Mouse (Mus musculus) heart, embryonic 11.5 days (tissue): Measurements from ENCODE around the gene Fntb. TPM values are rescaled to one million over a fixed set of nuclear protein-coding genes. Genes with fewer than 3 reads are reported as not detected.
A peak's percentile ranks its signal among the peaks of the same experiment; 100 is the strongest.

ENCODE experiments used
- ATAC-seq: fragments of 200-750 bp; cut with Nextera tagmentation; replicated peaks from 2 replicates; pipeline ENCODE4 v1.8.0; 2017; ENCODE audit warnings: moderate library complexity; ENCODE audit not compliant: insufficient number of reproducible peaks, low FRiP score, low TSS enrichment
- H3K27ac ChIP-seq: fragments of 300-500 bp; sonication (generic); 2 replicates; pipeline ENCODE4 v1.5.1; 2014; ENCODE audit warnings: mild to moderate bottlenecking, low read depth, low read length
- H3K27me3 ChIP-seq: fragments of 300-500 bp; sonication (generic); 2 replicates; pipeline ENCODE4 v1.6.1; 2014; ENCODE audit warnings: mild to moderate bottlenecking, low read length, mixed read lengths; ENCODE audit not compliant: control insufficient read depth, insufficient read depth
- H3K36me3 ChIP-seq: fragments of 300-500 bp; sonication (generic); 2 replicates; pipeline ENCODE4 v1.6.1; 2014; ENCODE audit warnings: mild to moderate bottlenecking, low read length, moderate library complexity, mixed read lengths; ENCODE audit not compliant: control insufficient read depth, insufficient read depth
- H3K4me1 ChIP-seq: fragments of 300-500 bp; sonication (generic); 2 replicates; pipeline ENCODE4 v1.6.1; 2014; ENCODE audit warnings: low read length; ENCODE audit not compliant: control insufficient read depth, insufficient read depth
- H3K4me2 ChIP-seq: fragments of 300-500 bp; sonication (generic); 2 replicates; pipeline ENCODE4 v1.6.1; 2014; ENCODE audit warnings: mild to moderate bottlenecking, moderate library complexity
- H3K4me3 ChIP-seq: fragments of 300-500 bp; sonication (generic); 2 replicates; pipeline ENCODE4 v1.5.1; 2014; ENCODE audit warnings: low read depth, low read length
- H3K9ac ChIP-seq: fragments of 300-500 bp; sonication (generic); 2 replicates; pipeline ENCODE4 v1.6.1; 2014; ENCODE audit warnings: mild to moderate bottlenecking, low read depth, low read length, moderate library complexity
- H3K9me3 ChIP-seq: fragments of 300-500 bp; sonication (generic); replicated peaks from 2 replicates; pipeline ENCODE4 v1.6.1; 2016; ENCODE audit warnings: low read length; ENCODE audit not compliant: control insufficient read depth
- WGBS: fragments of 180-500 bp; shearing (Covaris S2); extraction: QIAGEN DNeasy Blood & Tissue Kit; methylation state at CpG from one replicate; pipeline ENCODE4 v1.1.7; 2014; ENCODE audit not compliant: insufficient replicate concordance; 5-methylcytosine and 5-hydroxymethylcytosine counted together
- polyA plus RNA-seq: library from polyadenylated mRNA; unstranded; fragments of >200 nt; fragmentation: Nextera tagmentation; extraction: Ambion mirVana; gene quantifications from 2 replicates; pipeline ENCODE4 v1.2.1, GENCODE M21; 2014

Fntb gene
- polyA plus RNA-seq, 1 experiment from 2014 or later: 30.7 TPM

DNA sequence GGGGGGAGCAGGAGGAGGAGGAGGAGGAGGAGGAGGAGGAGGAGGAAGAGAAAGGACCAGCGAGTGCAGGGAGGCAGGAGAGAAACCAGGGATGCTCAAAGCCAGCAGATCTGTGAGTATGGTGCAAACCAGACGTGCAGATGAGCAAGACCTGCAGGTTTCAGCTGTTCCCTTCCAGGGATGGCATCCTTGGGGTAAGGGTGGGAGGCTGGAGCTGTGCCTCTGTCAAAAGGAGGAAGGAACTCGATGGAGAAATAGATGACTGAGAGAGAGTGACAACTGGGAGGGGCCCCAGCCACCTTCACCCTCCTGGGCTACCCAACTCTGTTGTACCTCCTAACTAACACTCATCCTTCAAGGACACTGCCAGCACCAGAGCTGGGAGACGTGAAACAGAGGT lies 51.3 kb downstream of the Fntb start:
- Histone ChIP-seq H3K4me3 (no peak overlapping the region), H3K9me3 (no peaks in the 10 kb centered on the region), H3K27me3 (peaks cover 20% of the 10 kb centered on the region), H3K4me1 (0 out of 2 replicates have a peak, but pooled peaks cover 2% of the 10 kb centered on the region), H3K9ac (no peak overlapping the region), H3K36me3 (no peaks in the 10 kb centered on the region), H3K27ac (no peak overlapping the region), H3K4me2 (no peak overlapping the region)
- WGBS: 48% methylated on average over 4 of the region's 4 CpGs
- no peak for ATAC-seq

DNA sequence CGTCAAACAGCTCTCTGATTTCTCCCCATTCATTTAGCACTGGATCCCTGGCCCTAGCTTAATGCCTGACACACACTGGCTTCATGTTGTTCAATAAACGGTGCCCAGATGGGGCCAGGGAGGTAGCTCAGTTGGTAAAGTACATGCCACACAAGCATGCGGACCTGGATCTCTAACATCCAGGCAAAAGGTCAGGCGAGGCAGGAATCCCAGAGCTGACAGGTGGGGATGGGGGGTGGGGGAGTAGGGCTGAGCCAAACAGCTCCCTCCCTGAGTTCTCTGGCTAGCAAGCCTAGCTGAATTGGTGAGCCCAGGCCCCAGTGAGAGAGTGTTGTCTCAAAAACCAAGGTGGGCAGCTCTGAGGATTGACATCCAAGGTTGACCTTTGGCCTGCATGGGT lies 51.8 kb downstream of the Fntb start:
- H3K4me3 ChIP-seq: no peak overlapping the region
- H3K27ac ChIP-seq: no peak overlapping the region
- no peak overlapping the region for H3K4me2 ChIP-seq
- H3K9ac ChIP-seq: no peak overlapping the region
- ATAC-seq: no peak
- H3K27me3 ChIP-seq: peaks cover 23% of the 10 kb centered on the region
- H3K36me3 ChIP-seq: no peaks in the 10 kb centered on the region
- 56% methylated on average over 4 of the region's 4 CpGs for WGBS
- H3K9me3 ChIP-seq: no peaks in the 10 kb centered on the region
- H3K4me1 ChIP-seq: 0 out of 2 replicates have a peak, but pooled peaks cover 2% of the 10 kb centered on the region

- Histone ChIP-seq H3K27me3 (peaks cover 26% of the 10 kb centered on the region), H3K4me2 (no peak overlapping the region), H3K36me3 (no peaks in the 10 kb centered on the region), H3K4me1 (0 out of 2 replicates have a peak, but pooled peaks cover 2% of the 10 kb centered on the region), H3K27ac (no peak overlapping the region), H3K9me3 (no peaks in the 10 kb centered on the region), H3K4me3 (no peak overlapping the region), H3K9ac (no peak overlapping the region)
- 72% methylated on average over 4 of the region's 4 CpGs for WGBS
- ATAC-seq: no peak
These were observed 52.7 kb downstream of the Fntb start for GRCm38 (mm10) chr12:76818120-76818519.

GRCm38 (mm10) chr12:76818908-76819307 lies 53.5 kb downstream of the Fntb start:
- H3K4me1 ChIP-seq: 0 out of 2 replicates have a peak, but pooled peaks cover 2% of the 10 kb centered on the region

DNA sequence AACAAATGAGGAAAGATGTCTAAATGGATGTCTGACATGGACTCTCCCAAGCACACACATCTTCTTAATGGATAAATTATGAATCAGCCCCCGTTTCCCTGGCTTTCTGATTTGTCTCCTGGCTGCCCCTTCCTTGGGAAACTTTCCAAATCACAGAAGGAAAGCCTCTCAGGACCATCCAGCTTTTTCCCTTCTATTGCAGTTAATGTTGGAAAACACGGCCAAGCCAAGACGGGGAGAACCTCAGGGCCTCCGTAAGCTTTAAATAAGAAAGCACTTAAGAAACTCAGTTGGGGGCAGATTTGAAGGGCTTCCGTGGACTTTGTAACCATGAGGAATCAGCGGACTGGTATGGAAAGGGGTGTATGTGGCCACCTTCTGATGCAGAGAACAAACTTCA lies 54.4 kb downstream of the Fntb start:
- WGBS: 76% methylated on average over 6 of the region's 6 CpGs
- H3K4me1 ChIP-seq: 0 out of 2 replicates have a peak, but pooled peaks cover 2% of the 10 kb centered on the region
- H3K27ac ChIP-seq: no peak overlapping the region
- H3K4me3 ChIP-seq: no peak overlapping the region
- no peaks in the 10 kb centered on the region for H3K36me3 ChIP-seq
- ATAC-seq: no peak
- H3K4me2 ChIP-seq: no peak overlapping the region
- no peaks in the 10 kb centered on the region for H3K9me3 ChIP-seq
- peaks cover 34% of the 10 kb centered on the region for H3K27me3 ChIP-seq
- H3K9ac ChIP-seq: no peak overlapping the region

More at GRCm38 (mm10) chr12:76818908-76819307, 53.5 kb downstream of the Fntb start:
- Histone ChIP-seq H3K27me3 (peaks cover 34% of the 10 kb centered on the region), H3K36me3 (no peaks in the 10 kb centered on the region), H3K4me2 (no peak overlapping the region), H3K27ac (no peak overlapping the region), H3K9ac (no peak overlapping the region), H3K4me3 (no peak overlapping the region), H3K9me3 (no peaks in the 10 kb centered on the region)
- ATAC-seq: no peak
- 81% methylated on average over 9 of the region's 9 CpGs for WGBS

DNA sequence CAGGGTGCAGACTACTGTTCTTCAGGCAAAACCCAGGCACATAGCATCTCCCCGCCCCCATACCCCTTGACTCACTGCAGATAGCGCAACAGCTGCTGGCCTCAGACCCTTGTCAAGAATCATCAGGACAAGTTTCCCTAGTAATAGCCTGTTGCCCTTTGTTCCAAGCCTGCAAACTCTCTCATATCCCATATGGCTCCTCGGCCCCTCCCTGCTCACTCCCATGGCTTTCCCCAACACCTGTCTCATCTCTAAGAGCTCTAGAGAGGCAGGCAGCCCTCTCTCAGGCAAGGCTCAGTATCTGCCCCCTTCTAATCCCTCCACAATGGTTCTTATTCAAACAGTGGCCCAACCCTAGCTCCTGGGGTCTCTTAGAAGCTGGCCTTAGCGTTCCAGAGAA lies 55.2 kb downstream of the Fntb start:
- Histone ChIP-seq H3K9me3 (no peaks in the 10 kb centered on the region), H3K36me3 (no peaks in the 10 kb centered on the region), H3K4me2 (no peak overlapping the region), H3K27ac (no peak overlapping the region), H3K4me1 (0 out of 2 replicates have a peak, but pooled peaks cover 2% of the 10 kb centered on the region), H3K27me3 (peaks cover 34% of the 10 kb centered on the region), H3K4me3 (no peak overlapping the region), H3K9ac (peak overlapping the region; percentile 23; the same call in 1 of the 2 replicates)
- no peak for ATAC-seq
- WGBS: 40% methylated on average over 4 of the region's 4 CpGs

GRCm38 (mm10) chr12:76822002-76822650 lies 56.7 kb downstream of the Fntb start:
- Histone ChIP-seq H3K9me3 (no peaks in the 10 kb centered on the region), H3K27me3 (peaks cover 34% of the 10 kb centered on the region), H3K27ac (no peak overlapping the region), H3K4me3 (peak overlapping the region; percentile 54), H3K4me1 (0 out of 2 replicates have a peak, but pooled peaks cover 2% of the 10 kb centered on the region), H3K9ac (peak overlapping the region; percentile 64), H3K36me3 (no peaks in the 10 kb centered on the region), H3K4me2 (peak overlapping the region; percentile 86)
- under 1% methylated on average over 58 of the region's 66 CpGs for WGBS
- ATAC-seq: 0 out of 2 replicates have a peak, but pooled peaks have one; percentile 43

DNA sequence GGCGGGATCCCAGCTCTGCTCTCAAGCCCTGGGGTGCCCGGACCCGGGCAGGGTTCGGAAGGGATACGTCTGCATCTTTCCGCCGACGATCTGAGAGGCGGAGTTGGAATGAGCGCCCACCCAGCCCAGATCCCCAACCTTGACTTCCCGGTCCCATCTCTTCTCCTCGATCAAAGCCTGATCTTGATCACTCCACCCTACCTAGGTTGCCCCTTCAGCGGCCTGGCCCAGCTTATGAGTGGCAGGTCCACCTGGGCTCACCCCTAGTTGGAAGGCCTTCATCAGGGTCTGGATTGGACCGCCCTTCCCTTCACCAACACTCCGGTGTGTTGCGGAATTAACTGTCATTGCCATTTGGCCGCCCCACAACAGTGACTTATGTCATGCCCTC lies 57.3 kb downstream of the Fntb start, which contains the start of gene Rab15:
Rab15 (minus strand) TSS at position 258 of the 391 bp plus-strand sequence.
- Histone ChIP-seq H3K36me3 (no peaks in the 10 kb centered on the region), H3K9ac (peak within 1 kb of the TSS; percentile 64), H3K9me3 (no peaks in the 10 kb centered on the region), H3K27me3 (peaks cover 34% of the 10 kb centered on the region), H3K4me3 (peak within 1 kb of the TSS; percentile 54), H3K4me2 (peak within 1 kb of the TSS; percentile 86), H3K4me1 (0 out of 2 replicates have a peak, but pooled peaks cover 2% of the 10 kb centered on the region), H3K27ac (no peak within 1 kb of the TSS)
- 0 out of 2 replicates have a peak, but pooled peaks have one; percentile 19 for ATAC-seq
- WGBS: 2% methylated on average over 16 of the region's 17 CpGs

- no peaks in the 10 kb centered on the region for H3K9me3 ChIP-seq
- no peaks in the 10 kb centered on the region for H3K4me1 ChIP-seq
- no peaks in the 10 kb centered on the region for H3K36me3 ChIP-seq
- no peak overlapping the region for H3K4me3 ChIP-seq
- no peak overlapping the region for H3K27ac ChIP-seq
- H3K4me2 ChIP-seq: no peak overlapping the region
- peaks cover 28% of the 10 kb centered on the region for H3K27me3 ChIP-seq
- no peak overlapping the region for H3K9ac ChIP-seq
- 72% methylated on average over 4 of the region's 4 CpGs for WGBS
- no peak for ATAC-seq
These were observed 59.9 kb downstream of the Fntb start for GRCm38 (mm10) chr12:76825283-76825682.
